Mouse (Mus musculus) CD4-positive, CD25-positive, alpha-beta regulatory T cell (primary cell): Measurements from ENCODE around the gene Arhgap36. TPM values are rescaled to one million over a fixed set of nuclear protein-coding genes. Genes with fewer than 3 reads are reported as not detected.

Source experiments
- polyA plus RNA-seq: library from polyadenylated mRNA; unstranded; fragments of 100-300 nt; shearing (Covaris generic); gene quantifications from one replicate; pipeline ENCODE4 v1.2.1, GENCODE M21; 2017

Arhgap36 gene
- polyA plus RNA-seq: not detected

GRCm38 (mm10) chrX:49463442-49463970 is at the start of gene Arhgap36:
TSS of gene Arhgap36 (plus strand) at chrX:49463945.

Other genes starting within 250 kb of the Arhgap36 start
- gene Enox2, start 175.7 kb upstream of the Arhgap36 start, polyA plus RNA-seq: 9.1 TPM
- not detected for gene Olfr1320, start 208.4 kb downstream of the Arhgap36 start, polyA plus RNA-seq